Mouse (Mus musculus): ENCODE measurements around the gene Ntsr2.

- TF ChIP-seq CTCF (IDR thresholded peaks at IDR 0.05; ENCODE audit: control insufficient read depth, insufficient read depth, insufficient read length) (no peak), USF1 (IDR thresholded peaks at IDR 0.05; ENCODE audit: low read depth) (no peak), MYOG (IDR thresholded peaks at IDR 0.05; ENCODE audit: control insufficient read depth, extremely low read depth, insufficient read length) (no peak), MAX (IDR thresholded peaks at IDR 0.05) (no peak), CEBPB (IDR thresholded peaks at IDR 0.05; ENCODE audit: low read depth) (no peak), MYOD1 (IDR thresholded peaks at IDR 0.05; ENCODE audit: control insufficient read depth, insufficient read length, low read depth) (no peak)
Observed at GRCm38 (mm10) chr12:16640075-16640474, 13.1 kb upstream of the Ntsr2 start.

All from C2C12 (cell line).